Mouse (Mus musculus) left cerebral cortex, adult 2 months (tissue): ENCODE results near the gene Hist1h4f. TPM values are rescaled to one million over a fixed set of nuclear protein-coding genes. Genes with fewer than 3 reads are reported as not detected.
"Not testable (repeated sequence)": the region's sequence is repeated elsewhere in the genome, so short reads cannot be mapped to it uniquely, and the experiment has no call there.

ENCODE experiments used
- DNase-seq, 2 experiments: peaks; one replicate each; pipeline ENCODE4 v3.0.0; 2021 to 2022; ENCODE audit warnings: low spot score in 2 of 2, mixed read lengths in 1 of 2; ENCODE audit errors: extremely low spot score in 1 of 2
- H3K27ac ChIP-seq: fragments of 200-600 bp; 2 replicates; pipeline ENCODE4 v1.8.1; 2022
- H3K4me3 ChIP-seq: fragments of 200-600 bp; 2 replicates; pipeline ENCODE4 v1.8.1; 2022
- CTCF ChIP-seq: fragments of 200-600 bp; IDR thresholded peaks from 2 replicates; pipeline ENCODE4 v1.8.1; 2022; ENCODE audit warnings: antibody characterized with exemption, mild to moderate bottlenecking, moderate library complexity
- intact Hi-C: fragments of 180-260 bp; cut with DNase I; formaldehyde crosslinking; loops from one replicate; pipeline ENCODE4 v1.15.1; 2025
- total RNA-seq, 2 experiments: library from RNA; stranded (reverse); gene quantifications; 2 replicates each; pipeline ENCODE4 v1.2.3; 2021

Gene Hist1h4f
- total RNA-seq, 2 experiments from 2014 or later = 161 to 177 TPM

GRCm38 (mm10) chr13:23556906-23557305, 5.5 kb upstream of the Hist1h4f start:
- Histone ChIP-seq H3K4me3 (no peak overlapping the region), H3K27ac (no peak overlapping the region; the same call in 1 of the 2 replicates)
- TF ChIP-seq CTCF = no peak
- intact Hi-C loops = no loop called here
- no peak for DNase-seq

GRCm38 (mm10) chr13:23555839-23556416, 4.5 kb upstream of the Hist1h4f start:
- peak overlapping the region; percentile 67 for H3K4me3 ChIP-seq
- peak; percentile 50 to 60 for DNase-seq
- intact Hi-C loops = no loop called here
- no peak for TF ChIP-seq CTCF
- peak overlapping the region; percentile 82 for H3K27ac ChIP-seq

GRCm38 (mm10) chr13:23554925-23555838, 3.7 kb upstream of the Hist1h4f start:
- intact Hi-C loops = no loop called here

GRCm38 (mm10) chr13:23554393-23554792, 2.9 kb upstream of the Hist1h4f start:
- TF ChIP-seq CTCF = no peak
- peak overlapping the region; percentile 70 for H3K27ac ChIP-seq
- peak overlapping the region; percentile 67 for H3K4me3 ChIP-seq
- no peak for DNase-seq
- intact Hi-C loops = no loop called here

More at GRCm38 (mm10) chr13:23554925-23555838, 3.7 kb upstream of the Hist1h4f start:
- Histone ChIP-seq H3K27ac (peak overlapping the region; percentile 70), H3K4me3 (peak overlapping the region; percentile 67)
- no peak for TF ChIP-seq CTCF
- DNase-seq = peak; percentile 71 to 79

- Histone ChIP-seq H3K4me3 (no peak within 1 kb of the TSS), H3K27ac (peak within 1 kb of the TSS; percentile 70; the same call in 1 of the 2 replicates)
- no peak for DNase-seq
- intact Hi-C loops = no loop called here
- TF ChIP-seq CTCF = no peak
Measured at GRCm38 (mm10) chr13:23552962-23553361, 1.5 kb upstream of the Hist1h4f start, which contains the start of gene Hist1h1d. Gene Hist1h1d (plus strand): TSS chr13:23553262.

- H3K4me3 ChIP-seq = peak overlapping the region; percentile 53
- no peak for DNase-seq
- TF ChIP-seq CTCF = no peak
- intact Hi-C loops = no loop called here
- H3K27ac ChIP-seq = peak overlapping the region; percentile 72
Measured at GRCm38 (mm10) chr13:23551931-23552914, 775 bp upstream of the Hist1h4f start.

GRCm38 (mm10) chr13:23550761-23551145, 695 bp downstream of the Hist1h4f start:
- Histone ChIP-seq H3K27ac (peak overlapping the region; percentile 72), H3K4me3 (peak overlapping the region; percentile 53)
- no peak for TF ChIP-seq CTCF
- DNase-seq = no peak
- intact Hi-C loops = no loop called here

- TF ChIP-seq CTCF = no peak
- intact Hi-C loops = no loop called here
- no peak overlapping the region for H3K4me3 ChIP-seq
- no peak for DNase-seq
- no peak overlapping the region for H3K27ac ChIP-seq
Measured at GRCm38 (mm10) chr13:23546694-23547093, 4.8 kb downstream of the Hist1h4f start.

- intact Hi-C loops, DNase-seq: not testable (repeated sequence)
- Histone ChIP-seq H3K4me3 (peak overlapping the region; percentile 63), H3K27ac (peak overlapping the region; percentile 59; the same call in 1 of the 2 replicates)
Measured at GRCm38 (mm10) chr13:23544787-23545120, 6.7 kb downstream of the Hist1h4f start.

- DNase-seq = peak; percentile 63 to 75
- intact Hi-C loops = no loop called here
- Histone ChIP-seq H3K27ac (peak within 1 kb of the TSS; percentile 72), H3K4me3 (peak within 1 kb of the TSS; percentile 63)
- TF ChIP-seq CTCF = no peak
Measured at GRCm38 (mm10) chr13:23543965-23544786, 7.3 kb downstream of the Hist1h4f start, which contains the start of gene Hist1h3f. Gene Hist1h3f (plus strand): TSS chr13:23544052.

GRCm38 (mm10) chr13:23542999-23543607, 8.3 kb downstream of the Hist1h4f start, which contains the start of gene Hist1h2bh:
Gene Hist1h2bh (minus strand): TSS chr13:23543392.
- H3K27ac ChIP-seq = peak within 1 kb of the TSS; percentile 68
- intact Hi-C loops = not testable (repeated sequence)

GRCm38 (mm10) chr13:23542225-23542980, 9.0 kb downstream of the Hist1h4f start:
- intact Hi-C loops, DNase-seq, H3K27ac ChIP-seq: not testable (repeated sequence)
- H3K4me3 ChIP-seq = peak overlapping the region; percentile 63

More at GRCm38 (mm10) chr13:23542999-23543607, 8.3 kb downstream of the Hist1h4f start, which contains the start of gene Hist1h2bh:
- peak; percentile 48 to 61 for DNase-seq
- H3K4me3 ChIP-seq = peak within 1 kb of the TSS; percentile 63
